Mouse (Mus musculus) hindbrain, postnatal 0 days (tissue): ENCODE results near the gene Zbtb24. TPM values are rescaled to one million over a fixed set of nuclear protein-coding genes. Genes with fewer than 3 reads are reported as not detected.
A peak's percentile ranks its signal among the peaks of the same experiment; 100 is the strongest.

Source experiments
- ATAC-seq: fragments of 200-750 bp; cut with Nextera tagmentation; 2 replicates; pipeline ENCODE4 v1.8.0; 2017; ENCODE audit warnings: mild to moderate bottlenecking, moderate TSS enrichment, moderate library complexity
- DNase-seq: peaks from one replicate; pipeline ENCODE4 v3.0.0-alpha.2; 2015; ENCODE audit warnings: low spot score
- H3K27ac ChIP-seq: fragments of 300-500 bp; sonication (generic); 2 replicates; pipeline ENCODE4 v1.5.1; 2014; ENCODE audit warnings: mild to moderate bottlenecking
- H3K27me3 ChIP-seq: fragments of 300-500 bp; sonication (generic); 2 replicates; pipeline ENCODE4 v1.6.1; 2014; ENCODE audit warnings: low read length, mixed read lengths; ENCODE audit not compliant: insufficient read depth
- H3K36me3 ChIP-seq: fragments of 300-500 bp; sonication (generic); 2 replicates; pipeline ENCODE4 v1.6.1; 2014; ENCODE audit warnings: low read length, mixed read lengths; ENCODE audit not compliant: insufficient read depth
- H3K4me1 ChIP-seq: fragments of 300-500 bp; sonication (generic); 2 replicates; pipeline ENCODE4 v1.6.1; 2014; ENCODE audit warnings: antibody characterized with exemption, low read length, mixed read lengths; ENCODE audit not compliant: insufficient read depth
- H3K4me2 ChIP-seq: fragments of 300-500 bp; sonication (generic); 2 replicates; pipeline ENCODE4 v1.6.1; 2014; ENCODE audit warnings: low read depth, mild to moderate bottlenecking, low read length, moderate library complexity, mixed read lengths
- H3K4me3 ChIP-seq: fragments of 300-500 bp; sonication (generic); 2 replicates; pipeline ENCODE4 v1.5.1; 2014; ENCODE audit warnings: low read length
- H3K9ac ChIP-seq: fragments of 300-500 bp; sonication (generic); replicated peaks from 2 replicates; pipeline ENCODE4 v1.6.1; 2014; ENCODE audit warnings: mild to moderate bottlenecking, low read length, moderate library complexity, mixed read lengths
- H3K9me3 ChIP-seq: fragments of 300-500 bp; sonication (generic); 2 replicates; pipeline ENCODE4 v1.6.1; 2016; ENCODE audit warnings: low read length, mixed read lengths
- CTCF ChIP-seq: IDR thresholded peaks from 2 replicates; pipeline ENCODE4 v1.5.1; 2016; ENCODE audit warnings: antibody characterized with exemption, control low read depth, low read depth
- WGBS: fragments of 180-500 bp; shearing (Covaris S2); extraction: QIAGEN DNeasy Blood & Tissue Kit; methylation state at CpG from one replicate; pipeline ENCODE4 v1.1.7; 2014; 5-methylcytosine and 5-hydroxymethylcytosine counted together
- polyA plus RNA-seq: library from polyadenylated mRNA; unstranded; fragments of >200 nt; fragmentation: Nextera tagmentation; extraction: Ambion mirVana; gene quantifications from 2 replicates; pipeline ENCODE4 v1.2.1, GENCODE M21; 2015
- total RNA-seq: library from RNA; depleted of rRNA; stranded (reverse); fragments of >200 nt; gene quantifications from 2 replicates; pipeline ENCODE4 v1.2.3, GENCODE M21; 2014

Zbtb24 gene
- total and polyA plus RNA-seq, 2 experiments from 2014 or later: 14.3 to 19.8 TPM

DNA sequence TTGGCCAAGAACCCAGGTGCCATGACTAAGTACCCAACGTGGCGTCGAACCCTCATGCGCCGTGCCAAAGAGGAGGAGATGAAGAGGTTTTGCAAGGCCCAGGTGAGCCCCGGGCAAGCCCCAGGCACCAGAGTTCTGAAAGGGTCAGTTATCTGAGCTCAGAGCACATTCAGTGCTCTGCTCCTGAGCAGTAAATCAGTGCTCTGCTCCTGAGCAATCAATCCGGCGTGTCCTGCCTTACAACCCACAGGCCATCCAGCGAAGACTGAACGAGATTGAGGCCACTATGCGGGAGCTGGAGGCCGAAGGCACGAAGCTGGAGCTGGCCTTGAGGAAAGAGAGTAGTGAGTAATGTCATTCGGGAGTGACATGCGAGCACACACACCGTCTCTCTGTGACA lies 35.6 kb downstream of the Zbtb24 start:
- Histone ChIP-seq H3K4me2 (no peak overlapping the region), H3K4me3 (no peak overlapping the region), H3K4me1 (peaks cover 9% of the 10 kb centered on the region; the same call in 1 of the 2 replicates), H3K9me3 (no peaks in the 10 kb centered on the region), H3K27ac (no peak overlapping the region), H3K36me3 (no peaks in the 10 kb centered on the region; the same call in 1 of the 2 replicates), H3K9ac (no peak overlapping the region), H3K27me3 (no peaks in the 10 kb centered on the region)
- DNase-seq (no peak), ATAC-seq (no peak)
- TF ChIP-seq CTCF: no peak
- WGBS: 92% methylated on average over 16 of the region's 16 CpGs

DNA sequence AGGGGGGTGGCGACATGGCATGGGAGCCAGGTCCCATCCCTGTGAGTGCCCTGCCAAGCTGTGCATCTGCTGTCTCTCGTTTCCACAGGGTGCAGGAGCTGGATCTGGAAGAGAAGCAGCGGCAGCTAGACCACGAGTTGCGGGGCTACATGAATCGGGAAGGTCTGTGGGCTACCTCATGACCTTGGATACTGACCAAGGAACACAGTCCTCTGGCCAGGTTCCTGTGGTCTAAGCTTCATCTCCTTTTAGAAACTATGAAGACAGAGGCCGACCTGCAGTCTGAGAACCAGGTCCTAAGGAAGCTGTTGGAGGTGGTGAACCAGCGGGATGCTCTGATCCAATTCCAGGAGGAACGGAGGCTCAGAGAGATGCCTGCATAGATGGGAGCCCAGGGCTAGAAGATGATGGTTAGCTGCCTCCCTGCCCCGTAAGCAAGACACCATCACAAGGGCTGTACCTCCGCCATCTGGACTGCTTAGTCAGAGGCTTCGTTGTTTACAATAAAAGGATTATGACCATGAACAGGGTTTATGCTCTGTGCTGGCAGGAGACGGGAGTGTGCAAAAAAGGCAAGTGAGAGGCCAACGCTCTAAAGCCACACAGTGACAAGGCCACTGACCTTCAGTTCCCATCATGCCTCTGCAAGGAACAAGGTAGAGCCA lies 36.5 kb downstream of the Zbtb24 start:
- no peak for ATAC-seq
- Histone ChIP-seq H3K27me3 (no peaks in the 10 kb centered on the region), H3K9me3 (no peaks in the 10 kb centered on the region), H3K4me2 (no peak overlapping the region), H3K36me3 (no peaks in the 10 kb centered on the region; the same call in 1 of the 2 replicates), H3K4me1 (peaks cover 9% of the 10 kb centered on the region; the same call in 1 of the 2 replicates), H3K27ac (no peak overlapping the region), H3K9ac (no peak overlapping the region), H3K4me3 (no peak overlapping the region)
- TF ChIP-seq CTCF: no peak
- 67% methylated on average over 14 of the region's 14 CpGs for WGBS
- DNase-seq: no peak

DNA sequence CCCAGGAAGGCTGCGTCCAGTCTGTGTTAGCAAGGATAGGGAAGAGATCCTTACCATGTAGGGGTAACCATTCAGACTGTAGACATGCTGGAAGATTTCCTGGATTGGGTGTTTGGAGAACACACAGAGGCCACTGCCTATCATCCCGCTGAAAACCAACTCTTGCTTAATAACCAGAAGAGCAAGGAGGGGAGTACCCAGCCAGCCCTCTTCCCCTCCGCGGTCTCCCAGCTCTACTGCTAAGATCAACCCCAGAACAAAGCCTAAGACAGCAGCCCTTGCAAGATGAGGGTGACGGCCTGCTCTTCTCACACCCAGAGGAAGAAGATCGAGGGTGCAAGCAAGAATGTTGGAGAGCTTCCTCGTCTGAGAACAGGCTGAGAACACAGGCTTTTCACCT lies 38.7 kb downstream of the Zbtb24 start:
- TF ChIP-seq CTCF: no peak
- 39% methylated on average over 7 of the region's 7 CpGs for whole genome bisulfite sequencing

DNA sequence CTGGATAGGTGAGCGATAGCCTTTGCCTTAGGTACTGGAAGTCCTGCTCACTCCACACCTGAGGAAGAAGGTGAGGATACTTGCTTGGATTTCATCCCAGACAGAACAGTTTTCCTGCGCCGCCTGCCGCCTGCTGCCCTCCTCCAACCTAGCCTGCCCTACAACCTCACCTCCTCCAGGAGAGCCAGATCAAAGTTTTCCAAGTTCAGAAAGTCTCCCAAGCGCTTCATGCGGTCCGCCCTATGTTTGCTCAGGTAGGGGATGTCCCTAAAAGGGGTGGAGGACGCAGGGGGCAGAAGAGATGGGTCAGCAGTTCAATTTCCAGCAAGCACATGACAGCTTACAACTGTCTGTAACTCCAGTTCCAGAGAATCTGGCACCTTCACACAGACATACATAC lies 39.1 kb downstream of the Zbtb24 start:
- H3K36me3 ChIP-seq: no peaks in the 10 kb centered on the region; the same call in 1 of the 2 replicates
- peaks cover 9% of the 10 kb centered on the region; the same call in 1 of the 2 replicates for H3K4me1 ChIP-seq
- DNase-seq (no peak), ATAC-seq (no peak)
- peak overlapping the region; percentile 94 for H3K4me2 ChIP-seq
- H3K27ac ChIP-seq: peak overlapping the region; percentile 71; the same call in 1 of the 2 replicates
- H3K4me3 ChIP-seq: peak overlapping the region; percentile 55
- no peaks in the 10 kb centered on the region for H3K27me3 ChIP-seq
- no peak for TF ChIP-seq CTCF
- no peaks in the 10 kb centered on the region for H3K9me3 ChIP-seq
- peak overlapping the region; percentile 61 for H3K9ac ChIP-seq
- WGBS: 29% methylated on average over 8 of the region's 8 CpGs

More for the DNA sequence above, 38.7 kb downstream of the Zbtb24 start:
- DNase-seq (no peak), ATAC-seq (no peak)
- H3K4me1 ChIP-seq: peaks cover 9% of the 10 kb centered on the region; the same call in 1 of the 2 replicates
- no peaks in the 10 kb centered on the region for H3K9me3 ChIP-seq
- H3K27ac ChIP-seq: no peak overlapping the region
- H3K36me3 ChIP-seq: no peaks in the 10 kb centered on the region; the same call in 1 of the 2 replicates
- H3K9ac ChIP-seq: peak overlapping the region; percentile 61; the same call in 1 of the 2 replicates
- H3K27me3 ChIP-seq: no peaks in the 10 kb centered on the region
- peak overlapping the region; percentile 94 for H3K4me2 ChIP-seq
- H3K4me3 ChIP-seq: peak overlapping the region; percentile 55

DNA sequence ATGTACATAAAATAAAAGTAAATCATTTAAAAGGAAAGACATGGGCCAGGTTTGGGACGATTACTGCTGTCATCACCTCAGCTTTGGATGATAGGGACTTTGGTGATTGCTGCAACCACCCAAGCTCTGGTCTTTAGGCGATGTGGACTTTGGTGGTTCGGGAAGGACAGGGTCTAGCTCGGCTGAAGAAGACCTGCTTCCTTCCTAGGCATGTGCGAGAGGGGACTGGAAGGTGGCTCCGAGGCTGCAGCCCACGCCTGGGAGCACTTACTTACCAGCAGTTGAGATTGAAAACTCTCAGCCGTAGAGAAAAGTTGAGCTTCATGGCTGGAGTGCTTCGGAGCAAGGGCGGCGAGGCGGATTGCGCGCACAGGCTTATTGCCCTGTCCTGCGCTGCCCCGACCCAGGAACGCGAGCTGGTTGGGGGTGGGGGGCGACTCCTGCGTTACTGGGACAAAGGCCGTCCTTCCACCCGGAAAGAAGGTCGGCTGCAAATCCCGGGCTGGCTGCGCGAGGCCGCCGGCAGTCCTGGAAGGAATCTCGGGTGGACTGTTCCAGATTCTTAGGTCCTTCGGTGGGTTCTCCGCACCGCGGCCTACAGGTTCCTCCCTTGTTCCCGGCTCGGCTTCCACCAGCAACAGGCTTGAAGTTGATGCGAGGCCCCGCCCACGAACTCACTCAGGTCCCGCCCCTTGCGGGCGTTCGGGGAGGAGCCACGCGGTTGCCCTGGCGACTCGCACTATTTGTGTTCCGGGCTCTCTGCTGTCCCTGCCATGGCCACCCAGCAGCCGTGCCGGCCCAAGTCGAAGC lies 39.7 kb downstream of the Zbtb24 start, which contains the start of the genes Smpd2 and Ppil6:
Gene Smpd2 (minus strand): TSS at position 662 of the 810 bp plus-strand sequence.
Gene Ppil6 (plus strand): TSS at position 732 of the 810 bp plus-strand sequence.
- peaks cover 9% of the 10 kb centered on the region; the same call in 1 of the 2 replicates for H3K4me1 ChIP-seq
- no peaks in the 10 kb centered on the region for H3K9me3 ChIP-seq
- peak within 1 kb of the TSS; percentile 55 for H3K4me3 ChIP-seq
- H3K9ac ChIP-seq: peak within 1 kb of the TSS; percentile 61
- no peaks in the 10 kb centered on the region for H3K27me3 ChIP-seq
- ATAC-seq: peak; percentile 96
- WGBS: 1% methylated on average over 50 of the region's 50 CpGs
- DNase-seq: peak; percentile 96
- no peaks in the 10 kb centered on the region; the same call in 1 of the 2 replicates for H3K36me3 ChIP-seq
- H3K4me2 ChIP-seq: peak within 1 kb of the TSS; percentile 94
- peak within 1 kb of the TSS; percentile 71 for H3K27ac ChIP-seq
- peak; percentile 15; the same call in 1 of the 2 replicates for TF ChIP-seq CTCF

DNA sequence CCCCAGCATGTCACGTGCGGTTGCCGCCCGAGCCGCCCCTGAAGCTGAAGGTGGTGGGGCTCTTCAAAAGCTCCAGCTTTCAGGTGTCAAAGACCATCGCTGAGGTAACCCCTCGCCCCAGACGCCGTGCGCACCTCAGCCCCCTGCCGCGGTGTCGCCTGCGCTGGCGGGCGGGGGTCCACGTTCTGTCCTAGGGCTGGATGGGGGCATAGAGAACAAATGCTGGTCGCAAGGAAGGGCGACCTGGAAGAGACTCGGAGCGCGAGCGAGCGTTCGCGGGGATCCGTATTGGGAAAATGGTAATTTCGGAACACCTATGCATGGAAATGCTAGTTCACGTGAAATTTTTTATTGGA lies 40.3 kb downstream of the Zbtb24 start:
- peak overlapping the region; percentile 61 for H3K9ac ChIP-seq
- peaks cover 9% of the 10 kb centered on the region; the same call in 1 of the 2 replicates for H3K4me1 ChIP-seq
- H3K27me3 ChIP-seq: no peaks in the 10 kb centered on the region
- H3K36me3 ChIP-seq: no peaks in the 10 kb centered on the region; the same call in 1 of the 2 replicates
- ATAC-seq (no peak), DNase-seq (no peak)
- TF ChIP-seq CTCF: peak; percentile 1; the same call in 1 of the 2 replicates
- peak overlapping the region; percentile 94 for H3K4me2 ChIP-seq
- H3K27ac ChIP-seq: peak overlapping the region; percentile 71
- H3K4me3 ChIP-seq: peak overlapping the region; percentile 55
- under 1% methylated on average over 29 of the region's 29 CpGs for WGBS
- H3K9me3 ChIP-seq: no peaks in the 10 kb centered on the region
